Mouse (Mus musculus) gonadal fat pad, adult 2 months (tissue): ENCODE results near the gene 4933415A04Rik. TPM values are rescaled to one million over a fixed set of nuclear protein-coding genes. Genes with fewer than 3 reads are reported as not detected.

Source experiments
- DNase-seq: peaks from one replicate; pipeline ENCODE4 v3.0.0-alpha.2; 2012; ENCODE audit warnings: low read depth
- polyA plus RNA-seq: library from polyadenylated mRNA; depleted of rRNA; stranded (reverse); fragments of >200 nt; gene quantifications from 2 replicates; pipeline ENCODE4 v1.2.3, GENCODE M21; 2012; rRNA removed

Gene 4933415A04Rik
- polyA plus RNA-seq, result 0.24 and 0.38 TPM in 2 replicates

DNA sequence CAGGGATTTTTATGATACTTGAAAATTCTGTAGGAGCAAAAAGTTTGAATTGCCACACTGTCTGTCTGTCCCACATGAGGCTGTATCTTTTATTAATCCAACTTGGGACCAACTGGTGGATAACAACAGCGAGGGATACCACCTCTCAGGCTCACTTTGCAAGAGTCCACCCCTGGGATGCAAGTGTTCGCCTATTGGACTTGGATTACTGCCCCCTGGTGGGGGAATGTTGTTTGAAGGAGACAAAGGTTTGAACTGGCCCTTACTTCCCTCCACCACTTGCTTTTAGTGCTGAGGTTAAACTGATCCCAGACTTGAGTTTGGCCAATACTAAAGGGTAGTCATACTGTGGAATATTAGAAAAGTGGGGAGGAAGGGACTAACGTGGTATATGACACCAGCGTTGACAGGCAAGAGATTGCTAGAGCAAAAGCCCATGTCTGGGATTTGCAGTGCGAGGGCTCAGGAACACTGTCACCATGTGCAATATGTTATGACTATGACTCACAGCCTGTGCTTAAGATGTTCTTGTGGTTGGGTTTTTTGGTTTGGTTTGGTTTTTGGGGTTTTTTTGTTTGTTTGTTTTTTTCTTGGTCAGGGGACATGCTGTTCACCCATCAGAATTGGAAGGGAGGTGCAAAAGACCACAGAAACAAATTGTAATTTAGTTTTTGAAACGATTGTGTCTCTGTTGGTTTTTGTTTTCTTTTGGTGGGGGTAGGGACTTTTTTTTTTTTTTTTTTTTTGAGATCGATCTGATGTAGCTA, at the start of gene 4933415A04Rik:
Gene 4933415A04Rik, plus strand, starts transcription at position 717 of the 767 bp plus-strand sequence.
- no peak for DNase-seq

DNA sequence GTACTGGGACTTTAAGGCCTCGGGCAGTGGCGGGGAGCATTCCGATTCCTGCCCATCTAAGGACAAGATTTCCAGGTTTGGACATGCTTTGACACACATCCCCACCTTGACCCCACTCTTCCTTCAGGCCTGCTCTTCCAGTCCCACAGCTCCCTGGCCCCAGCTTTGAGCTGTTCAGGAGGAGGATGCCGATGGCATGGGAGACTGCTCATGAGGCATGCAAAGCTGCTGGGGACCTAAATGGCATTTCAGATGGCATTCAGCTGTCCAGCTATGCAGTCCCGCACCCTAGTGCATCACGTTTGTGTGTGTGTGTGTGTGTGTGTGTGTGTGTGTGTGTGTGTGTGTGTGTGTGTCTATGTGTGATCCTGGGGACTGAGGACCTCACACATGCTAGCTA, 49.8 kb upstream of the 4933415A04Rik start:
- DNase-seq, result no peak

DNA sequence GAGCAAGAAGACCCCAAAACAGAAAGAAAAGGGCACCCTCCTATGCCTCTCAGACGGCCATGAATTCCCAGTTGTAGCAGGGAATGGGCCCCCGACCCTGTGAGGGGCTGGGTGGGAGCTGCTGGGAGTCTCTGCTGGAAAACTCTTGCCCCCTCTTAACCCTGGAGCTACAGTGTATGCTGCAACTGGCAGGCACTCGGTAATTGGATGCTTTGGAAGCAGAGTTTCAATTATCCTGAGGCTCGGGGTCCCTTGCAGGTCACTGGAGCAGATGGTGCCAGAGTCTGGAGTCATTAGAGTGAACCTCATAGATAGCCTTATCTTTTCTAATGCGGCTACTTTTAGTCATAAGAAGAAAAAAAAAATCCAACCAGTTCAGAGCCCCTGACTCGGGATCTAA, 47.0 kb upstream of the 4933415A04Rik start:
- DNase-seq, result no peak

DNA sequence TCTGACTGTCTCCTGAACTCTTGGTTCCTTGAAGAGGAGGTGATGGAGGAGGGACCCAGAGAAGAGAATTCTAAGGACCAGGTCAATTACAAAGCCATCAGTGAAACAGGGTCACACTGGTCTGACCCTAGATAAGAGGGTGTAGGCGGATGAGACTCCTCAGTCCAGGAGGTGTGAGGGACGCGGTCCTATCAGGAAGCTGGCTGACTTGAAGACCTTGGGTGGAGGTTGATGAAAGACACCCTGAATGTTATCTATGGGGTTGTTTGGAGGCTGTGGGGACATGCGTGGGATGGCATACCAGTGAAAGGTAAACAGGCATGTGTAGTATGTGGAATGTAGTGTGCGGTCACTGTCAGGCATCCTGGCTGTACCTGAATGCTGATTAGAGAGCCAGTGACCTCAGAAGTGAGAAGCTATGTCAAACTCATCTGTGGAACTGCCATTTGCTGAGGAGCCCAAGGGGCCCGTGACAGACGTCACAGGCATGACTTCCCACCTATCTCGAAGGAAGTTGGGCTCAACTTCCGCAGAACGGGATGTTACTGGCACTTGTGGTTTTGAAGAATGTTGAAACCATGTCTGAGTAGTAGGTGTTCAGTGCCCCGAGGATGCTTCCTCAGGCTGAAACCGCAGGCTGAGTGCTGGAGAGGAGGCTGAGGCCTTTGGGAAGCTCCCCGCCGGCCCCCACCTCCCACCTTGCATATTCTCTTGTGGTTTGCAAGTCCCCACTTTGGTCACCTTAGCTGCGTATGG, 43.0 kb upstream of the 4933415A04Rik start:
- no peak for DNase-seq

DNA sequence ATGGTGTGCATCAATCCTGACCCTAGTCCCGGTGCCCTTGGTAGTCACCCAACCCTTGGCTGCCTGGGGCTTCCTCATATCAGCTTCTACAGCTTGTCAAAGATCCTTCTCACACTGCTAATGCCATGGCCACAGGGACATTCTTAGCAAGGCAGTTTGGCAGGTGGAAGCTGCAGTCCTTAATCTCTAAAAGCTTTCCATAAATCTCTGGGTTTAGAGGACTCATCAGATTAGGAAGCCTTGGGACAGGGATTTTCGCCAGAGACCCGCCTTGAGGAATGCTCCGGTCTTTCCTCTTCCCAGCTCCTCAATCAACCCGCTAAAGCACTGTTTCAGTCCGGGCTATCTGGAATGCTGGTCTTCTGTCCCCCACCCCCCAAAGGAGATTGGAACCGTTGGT, 42.0 kb upstream of the 4933415A04Rik start:
- no peak for DNase-seq

DNA sequence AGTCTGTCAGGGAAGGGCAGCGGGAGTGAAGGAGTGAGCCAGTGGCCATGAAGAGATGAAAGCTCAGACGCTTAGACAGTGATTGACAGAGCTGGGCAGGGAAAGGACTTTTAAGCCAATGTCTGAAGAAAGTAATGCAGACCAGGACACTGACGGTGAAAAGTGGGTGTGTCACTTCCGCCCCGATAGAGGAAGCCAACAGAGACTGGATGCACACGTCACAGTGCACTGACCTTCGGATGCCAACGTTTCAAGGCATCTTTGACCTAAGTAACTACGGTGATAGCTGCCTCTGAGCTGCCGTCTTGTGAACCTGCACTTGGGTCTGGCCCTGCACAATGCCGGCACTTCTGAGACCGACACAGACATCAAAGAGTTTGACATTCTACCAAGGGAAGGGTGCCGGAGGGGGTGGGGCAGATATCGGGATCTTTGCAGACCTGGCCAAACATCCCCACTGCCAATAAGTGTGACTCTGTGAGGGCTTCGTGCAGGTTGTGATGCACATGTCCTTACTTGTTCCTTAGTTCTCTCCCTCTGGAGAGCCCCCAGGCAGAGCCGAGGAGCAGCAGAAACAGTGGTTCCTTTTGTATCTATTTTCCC, 40.9 kb upstream of the 4933415A04Rik start:
- no peak for DNase-seq

DNA sequence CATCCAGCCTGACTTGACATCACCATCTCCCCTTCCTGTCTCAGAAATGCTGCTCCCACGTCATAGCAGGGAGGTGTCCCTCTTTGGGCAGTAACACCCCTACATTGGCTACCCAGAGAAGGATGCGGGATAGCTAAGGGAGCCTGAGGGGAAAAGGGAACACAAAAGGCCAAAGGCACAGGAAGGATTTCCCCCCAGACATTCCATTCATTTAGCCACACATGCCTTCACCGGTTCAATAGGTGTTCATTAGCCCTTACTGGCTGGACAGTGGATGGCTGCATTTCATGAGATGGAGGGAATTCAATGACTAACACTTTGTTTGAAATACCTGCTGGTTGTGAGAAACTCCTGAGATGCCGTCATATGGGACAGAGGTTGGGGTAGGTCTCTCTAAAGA, 40.2 kb upstream of the 4933415A04Rik start:
- DNase-seq, result no peak

DNA sequence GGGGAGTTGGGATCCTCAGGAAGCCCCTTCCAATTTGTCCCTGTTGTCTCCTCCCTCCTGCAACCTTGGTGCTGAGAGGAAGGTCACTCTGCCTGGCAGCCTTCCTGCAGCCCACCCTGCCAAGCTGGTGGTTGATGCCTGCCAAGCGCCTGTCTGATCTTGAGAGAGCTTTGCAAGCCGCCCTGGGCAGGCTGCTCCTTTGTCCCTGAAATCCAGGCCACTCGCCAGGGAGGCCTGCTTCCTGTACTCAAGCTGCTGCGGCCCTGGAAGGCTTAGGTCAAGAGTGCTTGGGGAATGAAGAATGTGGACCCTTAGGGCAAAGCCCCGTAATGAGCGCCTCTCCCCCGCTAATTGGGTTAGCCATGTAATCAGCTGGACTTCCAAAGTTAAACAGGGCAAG, 38.7 kb upstream of the 4933415A04Rik start:
- DNase-seq, result no peak

DNA sequence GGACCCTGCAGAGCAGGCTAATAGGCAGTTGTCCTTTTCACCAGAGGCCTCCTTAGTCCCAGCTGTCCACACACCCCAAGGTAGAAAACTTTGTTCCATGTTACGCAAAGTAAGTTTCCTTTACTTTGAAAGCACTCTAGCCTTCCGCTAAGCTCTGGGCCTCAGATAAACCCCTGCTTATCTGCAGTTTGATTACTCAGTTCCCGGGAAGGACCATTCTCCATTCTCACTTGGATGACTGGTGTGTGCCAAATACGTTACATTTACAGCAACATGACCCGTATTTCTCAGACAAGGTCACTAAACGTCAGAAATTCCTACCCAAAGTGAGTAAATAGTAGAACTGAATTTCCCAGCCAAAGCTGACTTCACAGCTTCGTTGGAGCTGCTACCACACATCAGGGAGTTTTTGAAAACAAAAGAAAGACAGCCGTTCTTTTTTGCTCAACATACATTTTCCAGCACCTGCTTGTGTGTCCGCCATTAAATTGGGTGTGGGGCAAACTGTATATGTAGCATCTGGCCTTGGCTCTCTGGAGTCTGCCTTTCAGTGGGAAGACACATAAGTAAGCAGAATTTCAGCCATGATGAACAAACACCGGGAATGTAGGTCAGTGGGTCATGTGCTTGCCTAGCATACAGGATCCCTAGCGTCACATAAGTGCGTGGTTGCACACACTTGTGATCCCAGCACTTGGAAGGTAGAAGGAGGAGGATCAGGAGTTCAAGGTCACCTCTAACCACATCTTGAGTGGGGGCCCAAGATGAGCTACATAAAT, 38.0 kb upstream of the 4933415A04Rik start:
- DNase-seq, result no peak

DNA sequence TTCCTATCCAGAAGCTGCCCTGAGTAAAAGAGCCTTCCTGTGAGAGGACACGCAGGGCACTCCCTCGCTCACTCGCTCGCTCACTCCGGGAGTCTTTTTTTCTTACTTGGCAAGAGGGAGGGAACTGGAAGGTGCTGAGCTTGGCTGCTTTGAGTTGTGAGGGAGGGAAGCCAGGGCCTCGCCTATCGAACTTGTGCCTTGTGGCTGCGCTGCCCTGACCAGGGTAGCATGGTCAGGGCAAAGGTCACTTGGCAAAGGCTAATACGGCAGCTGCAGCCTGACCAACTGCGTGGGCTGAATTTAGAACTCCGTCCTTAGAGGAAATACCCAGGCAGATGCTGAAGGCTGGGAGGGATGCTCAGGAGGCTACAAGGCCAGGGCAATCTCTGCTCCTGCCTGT, 37.1 kb upstream of the 4933415A04Rik start:
- DNase-seq, result no peak

DNA sequence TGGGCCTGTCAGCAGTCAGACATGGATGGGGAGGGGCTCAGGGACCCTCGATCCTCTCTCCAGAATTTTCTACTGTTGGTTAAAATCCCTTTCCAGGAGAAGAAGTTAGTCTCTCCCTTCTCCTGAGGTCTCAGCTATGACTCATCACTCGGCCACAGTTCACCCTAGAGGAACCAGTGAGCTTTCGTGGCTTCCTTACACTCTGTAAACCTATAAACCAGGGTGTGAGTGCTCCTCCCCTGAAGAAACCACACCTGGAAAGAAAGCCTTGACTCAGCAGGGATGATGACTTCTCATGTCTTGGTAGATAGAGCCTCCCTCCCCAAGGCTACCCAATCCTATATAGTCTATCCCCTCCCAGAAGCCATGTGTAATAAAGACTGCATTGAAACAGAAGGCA, 35.1 kb upstream of the 4933415A04Rik start:
- no peak for DNase-seq

DNA sequence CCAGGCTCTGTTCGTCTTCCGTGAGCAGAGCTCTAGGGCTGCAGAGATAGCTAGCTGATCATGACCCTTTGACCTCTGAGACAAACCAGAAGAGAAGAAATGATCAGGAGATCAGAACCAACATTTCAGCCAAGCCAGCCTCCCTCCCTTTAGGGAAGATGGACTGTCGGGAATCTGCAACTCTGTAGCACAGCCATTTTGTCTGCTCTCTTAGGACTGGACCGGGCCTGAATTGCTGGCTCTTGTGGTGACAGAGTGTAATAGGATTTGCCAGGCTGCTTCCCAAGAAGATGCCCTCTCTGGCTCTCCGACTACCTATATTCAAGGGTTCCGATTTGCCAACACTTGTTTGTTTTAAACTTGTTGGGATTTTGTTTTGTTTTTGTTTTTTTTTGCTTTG, 34.2 kb upstream of the 4933415A04Rik start:
- no peak for DNase-seq

DNA sequence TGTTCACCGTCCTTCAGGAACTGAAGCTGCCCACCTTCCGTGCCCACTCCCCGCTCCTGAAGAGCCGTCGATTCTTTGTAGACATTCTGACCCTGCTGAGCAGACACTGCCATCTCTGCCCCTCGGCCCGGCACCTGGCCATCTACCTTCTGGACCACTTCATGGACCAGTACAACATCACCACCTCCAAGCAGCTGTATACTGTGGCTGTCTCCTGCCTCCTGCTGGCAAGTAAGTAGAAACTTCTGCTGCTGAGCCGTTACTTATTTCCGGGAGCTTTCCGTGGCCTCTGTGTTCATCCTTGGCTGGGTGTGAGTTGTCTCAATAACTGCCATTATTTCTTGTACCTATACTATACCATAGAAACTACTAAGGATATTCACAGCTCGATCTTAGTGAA, 30.3 kb upstream of the 4933415A04Rik start:
- DNase-seq, result no peak

DNA sequence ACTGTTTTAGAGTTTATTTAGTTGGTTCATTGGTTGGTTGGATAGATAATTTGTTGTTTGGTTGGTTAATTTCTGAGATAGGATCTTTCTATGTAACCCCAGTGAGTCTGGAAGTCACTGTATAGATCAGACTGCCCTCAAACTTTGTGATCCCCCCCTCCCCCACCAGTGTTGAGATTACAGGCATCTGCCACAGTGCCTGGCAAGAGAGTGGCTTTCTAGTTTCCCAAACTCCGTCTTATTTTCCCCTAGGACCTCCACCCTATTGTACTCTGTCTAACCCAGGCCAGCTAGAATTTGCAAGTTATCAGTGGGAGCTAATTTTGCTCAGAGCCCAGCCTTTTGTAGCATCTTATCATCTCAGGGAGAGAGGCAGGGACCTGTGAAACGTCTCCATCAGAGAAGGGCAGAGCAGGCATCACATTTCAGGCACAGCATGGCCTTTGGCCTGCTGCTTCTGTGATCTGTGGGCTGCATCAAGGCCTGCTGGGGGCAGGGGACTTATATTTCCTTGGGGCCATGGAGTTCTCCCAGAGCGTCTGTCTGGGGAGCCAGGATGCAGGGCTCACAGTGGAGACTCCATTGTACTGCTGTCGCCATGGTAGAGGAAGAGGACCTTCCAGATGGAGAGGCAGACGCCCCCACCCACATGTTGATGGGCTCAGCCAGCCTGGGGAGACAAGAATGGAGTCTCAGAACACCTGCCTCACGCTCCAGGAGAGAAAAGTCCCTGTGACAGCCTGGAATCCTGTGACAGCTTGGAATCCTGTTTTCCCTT, 27.1 kb upstream of the 4933415A04Rik start:
- no peak for DNase-seq

DNA sequence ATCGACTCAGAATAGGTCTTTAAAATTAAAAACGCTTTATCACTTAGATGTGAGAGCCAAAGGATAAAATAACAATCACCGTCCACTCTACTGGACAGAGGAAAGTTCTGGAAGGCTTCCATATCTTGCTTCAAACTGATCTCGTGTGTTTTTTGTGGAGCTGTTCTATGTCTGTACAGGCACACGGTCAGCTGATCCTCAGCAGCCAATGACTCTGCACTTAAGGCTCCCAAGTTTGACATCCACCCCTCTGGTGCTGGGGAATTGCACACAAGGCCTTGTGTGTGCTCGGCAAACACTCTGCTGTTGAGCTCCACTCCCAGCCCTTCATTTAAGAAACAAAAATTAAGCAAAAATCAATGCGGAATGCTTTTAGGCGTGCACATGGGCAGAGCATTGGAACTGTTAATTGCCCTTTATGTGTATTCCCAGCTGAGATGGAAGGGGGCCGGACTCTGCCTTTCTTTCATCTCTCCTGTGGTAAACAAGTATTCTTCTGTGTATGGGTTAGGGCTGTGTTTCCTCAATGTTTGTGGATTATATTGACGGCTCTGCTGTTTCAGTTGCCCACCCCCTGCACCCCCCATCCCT, 23.1 kb upstream of the 4933415A04Rik start:
- no peak for DNase-seq

DNA sequence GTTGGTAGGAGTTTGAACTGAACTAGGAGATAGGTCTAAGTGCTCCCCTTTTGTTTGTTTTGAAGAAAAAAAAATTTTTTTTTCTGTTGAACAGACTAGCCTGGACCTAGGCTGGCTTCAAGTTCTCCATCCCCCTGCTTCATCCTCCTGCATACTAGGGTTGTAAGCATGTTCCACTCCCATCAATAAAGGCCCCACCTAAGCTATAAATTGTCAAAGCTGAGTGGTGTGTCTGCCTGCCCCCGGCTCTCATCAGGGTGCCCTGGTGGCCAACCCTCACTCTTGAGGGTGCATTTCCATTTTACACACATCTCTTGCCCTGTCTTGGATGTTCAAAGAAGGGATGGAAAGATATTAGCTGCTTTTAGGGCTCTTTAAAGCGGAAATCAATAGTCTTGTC, 21.4 kb upstream of the 4933415A04Rik start:
- DNase-seq, result no peak

DNA sequence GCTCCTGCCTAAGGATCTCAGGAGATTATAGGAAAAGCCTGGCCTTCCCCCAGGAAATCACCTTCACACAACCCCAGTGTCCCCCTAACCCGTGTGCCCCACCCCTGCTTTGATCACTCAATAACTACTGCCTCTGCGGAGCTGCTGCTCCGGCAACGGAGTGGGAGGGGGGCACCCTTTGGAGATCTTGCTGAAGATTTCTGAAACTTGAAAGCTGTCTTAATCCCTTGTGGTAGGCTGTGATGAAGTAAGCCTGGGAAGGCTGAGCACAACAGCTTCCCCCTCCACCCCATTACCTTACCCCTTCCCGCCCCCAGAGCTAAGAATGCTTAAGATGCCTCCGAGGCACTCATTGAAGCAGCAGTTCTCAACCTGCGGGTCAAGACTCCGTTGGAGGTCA, 21.0 kb upstream of the 4933415A04Rik start:
- no peak for DNase-seq

DNA sequence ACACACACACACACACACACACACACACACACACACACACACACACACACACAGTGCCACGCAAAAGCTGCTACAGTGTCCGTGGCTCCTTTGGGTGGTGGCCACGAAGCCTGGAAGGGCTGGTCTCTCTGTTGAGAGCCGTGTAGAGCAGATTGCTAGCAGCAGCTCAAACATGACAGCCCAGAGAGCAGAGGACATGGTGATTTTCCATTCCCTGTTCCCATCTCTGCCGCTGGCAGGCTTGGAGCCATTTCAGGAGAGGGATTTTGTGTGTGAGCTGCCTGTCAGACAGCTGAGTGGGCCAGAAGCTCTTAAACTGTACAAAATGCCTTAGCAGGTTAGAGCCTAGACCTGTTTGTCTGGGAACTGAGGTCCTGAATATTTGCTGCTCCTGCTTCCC, 20.1 kb upstream of the 4933415A04Rik start:
- no peak for DNase-seq

DNA sequence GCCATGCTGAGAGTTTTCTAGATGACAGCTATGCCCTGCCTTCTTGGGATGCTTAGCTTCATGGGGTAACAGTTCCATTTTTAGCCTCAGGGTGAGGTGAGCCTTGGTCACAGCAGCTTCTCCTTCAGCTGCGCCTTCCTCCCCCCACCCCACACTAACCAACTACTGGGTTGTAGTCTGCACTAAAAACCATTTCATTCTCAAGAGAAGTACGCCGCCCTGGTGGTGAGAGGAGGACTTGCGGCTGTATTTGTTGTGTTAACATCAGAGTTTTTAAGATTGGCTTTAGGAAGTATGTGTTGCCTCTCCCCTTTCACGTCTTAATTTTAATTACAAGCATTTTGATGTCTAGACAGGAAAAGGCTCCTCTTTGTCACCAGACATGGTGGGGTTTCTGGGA, 18.6 kb upstream of the 4933415A04Rik start:
- DNase-seq, result no peak

DNA sequence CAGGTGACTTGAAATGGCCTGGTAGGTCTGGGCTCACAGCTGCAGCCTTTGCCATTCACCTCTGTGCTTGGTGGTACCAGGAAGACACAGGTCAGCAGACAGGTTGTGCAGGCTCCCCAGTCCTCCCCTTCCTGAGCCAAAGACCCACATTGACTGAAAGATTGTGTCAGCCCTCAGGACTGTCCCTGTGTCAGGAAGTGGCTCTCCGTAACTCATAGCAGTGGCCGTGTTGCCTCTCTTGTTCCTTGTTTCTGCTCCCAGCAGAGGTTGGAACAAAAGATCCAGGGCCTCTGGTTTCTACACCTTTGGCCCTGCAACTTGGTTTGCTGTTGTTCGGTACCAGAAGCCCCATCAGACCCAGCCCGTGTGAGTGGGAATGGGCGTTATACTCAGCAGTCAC, 17.7 kb upstream of the 4933415A04Rik start:
- DNase-seq, result no peak

DNA sequence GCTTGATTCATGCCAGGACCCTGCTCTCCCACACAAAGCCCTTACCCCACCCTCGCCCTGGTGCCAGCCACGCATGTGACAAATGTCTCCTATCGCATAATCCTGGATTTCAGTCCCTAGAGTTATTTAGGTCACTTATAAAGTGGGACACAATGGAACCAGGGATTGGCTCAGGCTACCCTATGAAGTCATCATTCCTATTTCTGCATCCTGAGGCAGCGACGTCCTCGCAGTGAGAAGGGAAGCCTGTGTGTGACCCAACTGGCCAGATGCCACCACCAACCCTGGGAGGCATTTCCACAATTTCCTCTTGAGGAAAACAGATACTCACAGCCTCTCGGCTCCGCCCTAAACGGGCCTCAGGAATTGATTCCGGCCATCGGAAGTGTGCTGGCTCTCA, 17.2 kb upstream of the 4933415A04Rik start:
- no peak for DNase-seq
